Mouse (Mus musculus): ENCODE results near the gene March6. TPM values are rescaled to one million over a fixed set of nuclear protein-coding genes. Genes with fewer than 3 reads are reported as not detected.

Gene March6
- total and polyA plus RNA-seq, 2 experiments from 2014 or later, result 26.8 to 69.1 TPM

- H3K4me3 ChIP-seq (ENCODE audit: low read depth, low read length), result no peak overlapping the region
- no peaks in the 10 kb centered on the region for H3K27me3 ChIP-seq (ENCODE audit: control insufficient read depth, insufficient read depth, low read length)
- H3K9me3 ChIP-seq (replicated peaks; ENCODE audit: control insufficient read depth, low read length), result no peaks in the 10 kb centered on the region
- WGBS, result 79% methylated on average over 2 of the region's 2 CpGs
- TF ChIP-seq EP300 (IDR thresholded peaks at IDR 0.05; ENCODE audit: low read depth) (no peak), CTCF (IDR thresholded peaks at IDR 0.05; ENCODE audit: low read depth) (no peak)
- no peak overlapping the region for H3K9ac ChIP-seq (replicated peaks; ENCODE audit: low read depth, low read length)
- DNase-seq (ENCODE audit: low spot score), result no peak
- H3K27ac ChIP-seq (ENCODE audit: low read depth), result no peak overlapping the region
- H3K4me1 ChIP-seq (ENCODE audit: control insufficient read depth, insufficient read depth), result no peaks in the 10 kb centered on the region
- ATAC-seq (ENCODE audit: insufficient read depth, low read depth), result no peak
- no peaks in the 10 kb centered on the region for H3K36me3 ChIP-seq (replicated peaks; ENCODE audit: control insufficient read depth, insufficient read depth, low read length)
- H3K4me2 ChIP-seq (ENCODE audit: low read depth, low read length), result no peak overlapping the region
These were observed 24.0 kb upstream of the March6 start for GRCm38 (mm10) chr15:31554855-31555254.

GRCm38 (mm10) chr15:31550381-31550780 lies 19.5 kb upstream of the March6 start:
- Histone ChIP-seq H3K27me3 (ENCODE audit: control insufficient read depth, insufficient read depth, low read length) (no peaks in the 10 kb centered on the region), H3K4me2 (ENCODE audit: low read depth, low read length) (no peak overlapping the region), H3K27ac (ENCODE audit: low read depth) (no peak overlapping the region), H3K9ac (replicated peaks; ENCODE audit: low read depth, low read length) (no peak overlapping the region), H3K4me3 (ENCODE audit: low read depth, low read length) (no peak overlapping the region), H3K36me3 (replicated peaks; ENCODE audit: control insufficient read depth, insufficient read depth, low read length) (no peaks in the 10 kb centered on the region), H3K4me1 (ENCODE audit: control insufficient read depth, insufficient read depth) (peaks cover 7% of the 10 kb centered on the region), H3K9me3 (replicated peaks; ENCODE audit: control insufficient read depth, low read length) (no peaks in the 10 kb centered on the region)
- no peak for ATAC-seq (ENCODE audit: insufficient read depth, low read depth)
- WGBS, result 69% methylated on average over 4 of the region's 4 CpGs
- no peak for DNase-seq (ENCODE audit: low spot score)
- no peak for TF ChIP-seq CTCF (IDR thresholded peaks at IDR 0.05; ENCODE audit: low read depth)
- TF ChIP-seq EP300 (IDR thresholded peaks at IDR 0.05; ENCODE audit: low read depth), result no peak

- no peak for TF ChIP-seq CTCF (IDR thresholded peaks at IDR 0.05; ENCODE audit: low read depth)
- no peak for TF ChIP-seq EP300 (IDR thresholded peaks at IDR 0.05; ENCODE audit: low read depth)
- no peaks in the 10 kb centered on the region for H3K9me3 ChIP-seq (replicated peaks; ENCODE audit: control insufficient read depth, low read length)
- no peaks in the 10 kb centered on the region for H3K36me3 ChIP-seq (replicated peaks; ENCODE audit: control insufficient read depth, insufficient read depth, low read length)
- H3K27me3 ChIP-seq (ENCODE audit: control insufficient read depth, insufficient read depth, low read length), result no peaks in the 10 kb centered on the region
- H3K9ac ChIP-seq (replicated peaks; ENCODE audit: low read depth, low read length), result no peak overlapping the region
- no peak for DNase-seq (ENCODE audit: low spot score)
- no peak for ATAC-seq (ENCODE audit: insufficient read depth, low read depth)
- H3K4me1 ChIP-seq (ENCODE audit: control insufficient read depth, insufficient read depth), result peaks cover 25% of the 10 kb centered on the region
- H3K27ac ChIP-seq (ENCODE audit: low read depth), result no peak overlapping the region
- no peak overlapping the region for H3K4me3 ChIP-seq (ENCODE audit: low read depth, low read length)
- H3K4me2 ChIP-seq (ENCODE audit: low read depth, low read length), result no peak overlapping the region
- 71% methylated on average over 5 of the region's 5 CpGs for WGBS
These were observed 16.6 kb upstream of the March6 start for GRCm38 (mm10) chr15:31547421-31547820.

GRCm38 (mm10) chr15:31546291-31546690 lies 15.4 kb upstream of the March6 start:
- H3K27ac ChIP-seq (ENCODE audit: low read depth), result no peak overlapping the region
- TF ChIP-seq CTCF (IDR thresholded peaks at IDR 0.05; ENCODE audit: low read depth), result no peak
- no peak for TF ChIP-seq EP300 (IDR thresholded peaks at IDR 0.05; ENCODE audit: low read depth)
- 93% methylated on average over 6 of the region's 6 CpGs for WGBS
- no peak for ATAC-seq (ENCODE audit: insufficient read depth, low read depth)
- H3K27me3 ChIP-seq (ENCODE audit: control insufficient read depth, insufficient read depth, low read length), result no peaks in the 10 kb centered on the region
- H3K4me1 ChIP-seq (ENCODE audit: control insufficient read depth, insufficient read depth), result peaks cover 31% of the 10 kb centered on the region
- no peaks in the 10 kb centered on the region for H3K36me3 ChIP-seq (replicated peaks; ENCODE audit: control insufficient read depth, insufficient read depth, low read length)
- no peak overlapping the region for H3K9ac ChIP-seq (replicated peaks; ENCODE audit: low read depth, low read length)
- H3K4me3 ChIP-seq (ENCODE audit: low read depth, low read length), result no peak overlapping the region
- DNase-seq (ENCODE audit: low spot score), result no peak
- no peak overlapping the region for H3K4me2 ChIP-seq (ENCODE audit: low read depth, low read length)
- no peaks in the 10 kb centered on the region for H3K9me3 ChIP-seq (replicated peaks; ENCODE audit: control insufficient read depth, low read length)

- TF ChIP-seq CTCF (IDR thresholded peaks at IDR 0.05; ENCODE audit: low read depth) (no peak), EP300 (IDR thresholded peaks at IDR 0.05; ENCODE audit: low read depth) (no peak)
- Histone ChIP-seq H3K4me3 (ENCODE audit: low read depth, low read length) (no peak overlapping the region), H3K9me3 (replicated peaks; ENCODE audit: control insufficient read depth, low read length) (no peaks in the 10 kb centered on the region), H3K27me3 (ENCODE audit: control insufficient read depth, insufficient read depth, low read length) (no peaks in the 10 kb centered on the region), H3K4me2 (ENCODE audit: low read depth, low read length) (no peak overlapping the region), H3K36me3 (replicated peaks; ENCODE audit: control insufficient read depth, insufficient read depth, low read length) (no peaks in the 10 kb centered on the region), H3K4me1 (ENCODE audit: control insufficient read depth, insufficient read depth) (peaks cover 31% of the 10 kb centered on the region), H3K9ac (replicated peaks; ENCODE audit: low read depth, low read length) (no peak overlapping the region), H3K27ac (ENCODE audit: low read depth) (0 out of 2 replicates have a peak overlapping the region, but pooled peaks have one; percentile 15)
- WGBS, result 17% methylated on average over 1 of the region's 1 CpGs
- no peak for DNase-seq (ENCODE audit: low spot score)
- no peak for ATAC-seq (ENCODE audit: insufficient read depth, low read depth)
These were observed 14.2 kb upstream of the March6 start for GRCm38 (mm10) chr15:31545058-31545457.

- TF ChIP-seq EP300 (IDR thresholded peaks at IDR 0.05; ENCODE audit: low read depth) (peak; percentile 62), CTCF (IDR thresholded peaks at IDR 0.05; ENCODE audit: low read depth) (no peak)
- Histone ChIP-seq H3K4me3 (ENCODE audit: low read depth, low read length) (no peak overlapping the region), H3K9me3 (replicated peaks; ENCODE audit: control insufficient read depth, low read length) (no peaks in the 10 kb centered on the region), H3K4me1 (ENCODE audit: control insufficient read depth, insufficient read depth) (peaks cover 31% of the 10 kb centered on the region), H3K4me2 (ENCODE audit: low read depth, low read length) (0 out of 2 replicates have a peak overlapping the region, but pooled peaks have one; percentile 10), H3K27me3 (ENCODE audit: control insufficient read depth, insufficient read depth, low read length) (no peaks in the 10 kb centered on the region), H3K27ac (ENCODE audit: low read depth) (0 out of 2 replicates have a peak overlapping the region, but pooled peaks have one; percentile 6), H3K9ac (replicated peaks; ENCODE audit: low read depth, low read length) (no peak overlapping the region), H3K36me3 (replicated peaks; ENCODE audit: control insufficient read depth, insufficient read depth, low read length) (no peaks in the 10 kb centered on the region)
- WGBS, result 12% methylated on average over 3 of the region's 3 CpGs
- ATAC-seq (ENCODE audit: insufficient read depth, low read depth) (peak; percentile 94), DNase-seq (ENCODE audit: low spot score) (peak; percentile 67)
These were observed 12.4 kb upstream of the March6 start for GRCm38 (mm10) chr15:31543246-31543645.
